Mouse (Mus musculus): ENCODE measurements around the gene Pawr.

GRCm38 (mm10) chr10:108284445-108284844 is 47.5 kb upstream of the Pawr start:
- TF ChIP-seq CTCF (IDR thresholded peaks at IDR 0.05; ENCODE audit: low read depth, low read length) (no peak), POLR2A (IDR thresholded peaks at IDR 0.05; ENCODE audit: insufficient read depth, low read length) (no peak), EP300 (IDR thresholded peaks at IDR 0.05; ENCODE audit: insufficient read depth, low read depth, low read length) (no peak)

Data from ES-Bruce4 (cell line).